Mouse (Mus musculus) inflammation-experienced regulatory T-cells (primary cell): ENCODE measurements around the gene Nkiras2. TPM values are rescaled to one million over a fixed set of nuclear protein-coding genes. Genes with fewer than 3 reads are reported as not detected.

Experiments
- polyA plus RNA-seq, 2 experiments: library from polyadenylated mRNA; unstranded; fragments of 100-300 nt; shearing (Covaris generic); gene quantifications; one replicate each; pipeline ENCODE4 v1.2.1; 2017

Gene Nkiras2
- polyA plus RNA-seq: 10 to 100 TPM; 25.2 to 36.7 TPM

DNA sequence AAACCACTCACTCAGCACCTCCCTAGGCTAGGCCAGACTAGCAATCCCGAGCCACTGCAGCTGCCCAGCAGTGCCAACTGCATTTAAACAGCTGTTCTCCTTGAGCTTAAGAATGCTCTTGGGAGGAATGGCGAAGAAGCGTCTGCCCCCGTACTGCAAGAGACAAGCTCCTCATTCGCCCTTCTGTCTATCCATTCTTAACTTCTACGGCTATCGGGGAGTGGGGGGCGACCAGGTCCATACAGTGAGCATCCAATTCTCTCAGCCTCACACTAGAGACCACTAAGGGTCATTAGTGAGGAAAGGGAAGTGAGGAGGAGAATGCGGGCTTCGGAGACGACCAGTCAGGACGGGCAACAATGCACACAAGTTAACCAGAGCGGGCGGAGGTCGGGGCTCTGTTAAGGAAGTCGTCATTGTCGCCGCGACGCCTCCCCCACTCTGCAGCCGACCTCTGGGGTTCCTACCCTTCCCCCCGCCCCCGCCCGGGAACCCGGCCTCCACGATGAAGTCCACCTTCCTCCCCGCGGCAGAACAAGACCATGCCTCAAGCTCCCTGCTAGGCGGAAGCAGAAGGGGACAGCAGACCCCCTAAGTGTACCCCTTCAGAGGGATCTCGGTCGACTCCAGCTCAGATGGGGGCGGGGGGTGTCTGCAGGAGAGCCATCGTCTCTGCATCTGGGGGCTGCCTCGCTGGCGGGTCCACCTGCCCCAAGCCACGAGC lies at the start of gene Nkiras2:
Gene Nkiras2, plus strand, starts transcription at position 484 of the 724 bp plus-strand sequence.

GRCm38 (mm10) chr11:100574708-100575483 lies 44.1 kb upstream of the Nkiras2 start, which contains the start of gene Cnp:
TSS of gene Cnp (plus strand) at chr11:100574904.

GRCm38 (mm10) chr11:100619982-100620381 lies 938 bp downstream of the Nkiras2 start, which contains the start of gene Dnajc7:
TSS of gene Dnajc7 (minus strand) at chr11:100620168.

Other genes with a start within 250 kb of the Nkiras2 start
- 1 to 10 TPM; 3.0 to 3.8 TPM for gene Jup, start 221.5 kb upstream of the Nkiras2 start, polyA plus RNA-seq
- gene P3h4, start 204.4 kb upstream of the Nkiras2 start, polyA plus RNA-seq: under 1 TPM in 1 of 2 experiments, not detected in 1; 0.51 TPM
- gene Fkbp10, start 203.5 kb upstream of the Nkiras2 start, polyA plus RNA-seq: under 1 TPM in 1 of 2 experiments, not detected in 1; 0.18 TPM
- 100 to 1,000 TPM; 137 to 155 TPM for gene Nt5c3b, start 177.4 kb upstream of the Nkiras2 start, polyA plus RNA-seq
- 1 to 10 TPM in 1 of 2 experiments, under 1 TPM in 1; 0.34 to 1.3 TPM for gene Klhl10, start 177.3 kb upstream of the Nkiras2 start, polyA plus RNA-seq
- 1 to 10 TPM; 4.0 to 6.3 TPM for gene Klhl11, start 146.5 kb upstream of the Nkiras2 start, polyA plus RNA-seq
- gene Acly, start 91.2 kb upstream of the Nkiras2 start, polyA plus RNA-seq: 100 to 1,000 TPM; 128 to 142 TPM
- 1 to 10 TPM in 1 of 2 experiments, under 1 TPM in 1; 0.58 to 2.0 TPM for gene Ttc25, start 73.6 kb upstream of the Nkiras2 start, polyA plus RNA-seq
- gene Cnp, start 44.3 kb upstream of the Nkiras2 start, polyA plus RNA-seq: 100 to 1,000 TPM; 306 to 325 TPM
- gene Dnajc7, start 924 bp downstream of the Nkiras2 start, polyA plus RNA-seq: 100 to 1,000 TPM; 552 to 587 TPM
- gene Zfp385c, start 73.2 kb downstream of the Nkiras2 start, polyA plus RNA-seq: 1 to 10 TPM in 1 of 2 experiments, under 1 TPM in 1; 0.24 to 1.2 TPM
- gene Dhx58, start 85.0 kb downstream of the Nkiras2 start, polyA plus RNA-seq: 10 to 100 TPM; 13.0 to 26.1 TPM
- 10 to 100 TPM; 62.5 to 65.3 TPM for gene Kat2a, start 93.2 kb downstream of the Nkiras2 start, polyA plus RNA-seq
- gene Hspb9, start 94.6 kb downstream of the Nkiras2 start, polyA plus RNA-seq: under 1 TPM; 0.58 to 0.80 TPM
- gene Rab5c, start 119.0 kb downstream of the Nkiras2 start, polyA plus RNA-seq: 10 to 100 TPM; 34.0 to 50.8 TPM
- gene Kcnh4, start 140.7 kb downstream of the Nkiras2 start, polyA plus RNA-seq: under 1 TPM; 0.61 to 0.86 TPM
- gene Hcrt, start 143.7 kb downstream of the Nkiras2 start, polyA plus RNA-seq: not detected
- gene Ghdc, start 151.7 kb downstream of the Nkiras2 start, polyA plus RNA-seq: 1 to 10 TPM; 5.0 to 6.5 TPM
- 100 to 1,000 TPM; 119 to 160 TPM for gene Stat5b, start 231.5 kb downstream of the Nkiras2 start, polyA plus RNA-seq
- 10 to 100 TPM; 67.9 to 84.1 TPM for gene Stat5a, start 240.1 kb downstream of the Nkiras2 start, polyA plus RNA-seq